Mouse (Mus musculus) macrophage (primary cell): ENCODE data around the gene Gm4969. TPM values are rescaled to one million over a fixed set of nuclear protein-coding genes. Genes with fewer than 3 reads are reported as not detected.

Experiments used
- H3K27ac ChIP-seq: fragments of 350-480 bp; formaldehyde crosslinking; 2 replicates; pipeline ENCODE4 v1.9.0; 2021
- H3K36me3 ChIP-seq: fragments of 350-480 bp; formaldehyde crosslinking; 2 replicates; pipeline ENCODE4 v1.9.0; 2021; ENCODE audit errors: inconsistent target
- H3K4me3 ChIP-seq: fragments of 350-480 bp; formaldehyde crosslinking; 2 replicates; pipeline ENCODE4 v1.9.0; 2021; ENCODE audit errors: inconsistent target
- H3K79me2 ChIP-seq: fragments of 350-480 bp; formaldehyde crosslinking; 2 replicates; pipeline ENCODE4 v1.9.0; 2021; ENCODE audit errors: inconsistent target
- WGBS: methylation state at CpG from one replicate; pipeline ENCODE4 v1.1.7; 2026; ENCODE audit warnings: inconsistent platforms; ENCODE audit not compliant: missing documents; 5-methylcytosine and 5-hydroxymethylcytosine counted together
- polyA plus RNA-seq: library from polyadenylated mRNA; stranded (reverse); fragments of 250-400 nt; gene quantifications from 3 replicates; pipeline ENCODE4 v1.2.4, GENCODE M21; 2018; ENCODE audit warnings: inconsistent platforms

The Gm4969 gene
- polyA plus RNA-seq, 1 experiment from 2014 or later: not detected

DNA sequence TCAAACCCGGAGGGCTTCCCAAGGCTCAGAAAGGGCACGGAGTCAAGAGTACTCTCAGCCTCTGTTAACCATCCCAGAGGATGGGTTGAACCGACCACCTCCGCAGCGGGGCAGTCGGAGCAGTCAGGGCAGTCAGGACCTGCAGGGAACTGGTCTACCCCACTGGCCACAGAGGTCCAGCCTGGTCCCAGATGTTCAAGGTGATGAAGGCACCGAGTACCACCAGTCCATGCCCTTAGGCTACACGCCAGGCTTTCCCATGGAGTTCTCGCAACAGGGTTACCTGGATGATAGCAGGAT is 63.4 kb downstream of the Gm4969 start:
- no peak overlapping the region for H3K4me3 ChIP-seq
- H3K36me3 ChIP-seq: peaks cover 27% of the 10 kb centered on the region
- WGBS: 90% methylated on average over 9 of the region's 9 CpGs

DNA sequence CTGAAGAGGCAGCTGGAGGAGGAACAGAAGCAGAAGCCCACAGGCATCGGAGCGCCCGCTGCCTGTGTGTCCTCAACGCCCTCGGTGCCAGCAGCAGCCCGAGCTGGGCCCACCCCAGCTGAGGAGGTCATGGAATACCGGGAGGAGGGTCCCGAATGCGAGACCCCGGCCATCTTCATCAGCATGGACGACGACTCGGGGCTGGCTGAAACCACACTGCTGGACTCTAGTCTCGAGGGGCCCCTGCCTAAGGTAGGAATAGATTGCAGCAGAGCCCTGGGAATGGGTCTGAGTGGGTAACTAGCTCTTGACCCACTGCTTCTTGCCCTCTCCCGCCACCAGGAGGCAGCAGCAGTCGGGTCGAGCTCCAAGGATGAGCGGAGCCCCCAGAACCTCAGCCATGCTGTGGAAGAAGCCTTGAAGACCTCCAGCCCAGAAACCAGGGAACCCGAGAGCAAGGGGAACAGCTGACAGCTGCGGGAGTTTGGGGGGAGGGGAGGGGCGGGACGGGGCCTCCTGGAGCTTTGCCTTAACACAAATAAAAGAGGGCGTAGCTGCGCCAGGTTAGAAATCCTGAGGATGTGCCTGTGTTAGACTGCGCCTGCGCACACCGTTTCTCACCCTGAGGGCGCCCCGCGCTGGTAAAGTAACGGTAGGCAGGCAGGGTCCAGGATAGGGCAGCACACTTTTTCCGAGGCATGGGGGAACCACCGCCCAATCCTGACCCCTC is 64.0 kb downstream of the Gm4969 start, which contains the start of gene Rsph6a:
TSS of gene Rsph6a (plus strand) at position 644 of the 730 bp plus-strand sequence.
- Histone ChIP-seq H3K27ac (no peak within 1 kb of the TSS), H3K4me3 (no peak within 1 kb of the TSS), H3K79me2 (no peaks in the 10 kb centered on the region), H3K36me3 (peaks cover 33% of the 10 kb centered on the region)
- 84% methylated on average over 33 of the region's 33 CpGs for WGBS

More for the DNA sequence above, 63.4 kb downstream of the Gm4969 start:
- no peaks in the 10 kb centered on the region for H3K79me2 ChIP-seq
- H3K27ac ChIP-seq: no peak overlapping the region

DNA sequence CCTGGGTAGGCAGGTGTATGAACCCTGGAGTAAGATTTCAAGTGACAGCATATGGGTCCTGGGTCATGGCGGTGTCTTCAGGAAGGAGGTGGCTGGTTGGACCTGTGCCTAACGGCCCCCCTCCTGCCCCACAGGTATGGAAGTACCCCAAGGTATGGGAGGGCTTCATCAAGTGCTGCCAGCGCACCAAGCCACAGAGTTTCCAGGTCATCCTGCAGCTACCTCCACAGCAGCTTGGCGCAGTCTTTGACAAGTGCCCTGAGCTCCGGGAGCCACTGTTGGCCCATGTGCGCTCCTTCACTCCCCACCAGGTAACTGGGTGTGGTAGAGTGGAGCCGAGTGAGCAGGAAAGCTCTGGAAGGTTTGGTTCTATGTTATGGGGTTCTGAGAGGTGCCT is 65.0 kb downstream of the Gm4969 start:
- WGBS: 97% methylated on average over 7 of the region's 7 CpGs
- Histone ChIP-seq H3K27ac (no peak overlapping the region), H3K79me2 (no peaks in the 10 kb centered on the region), H3K4me3 (no peak overlapping the region), H3K36me3 (peaks cover 42% of the 10 kb centered on the region)

DNA sequence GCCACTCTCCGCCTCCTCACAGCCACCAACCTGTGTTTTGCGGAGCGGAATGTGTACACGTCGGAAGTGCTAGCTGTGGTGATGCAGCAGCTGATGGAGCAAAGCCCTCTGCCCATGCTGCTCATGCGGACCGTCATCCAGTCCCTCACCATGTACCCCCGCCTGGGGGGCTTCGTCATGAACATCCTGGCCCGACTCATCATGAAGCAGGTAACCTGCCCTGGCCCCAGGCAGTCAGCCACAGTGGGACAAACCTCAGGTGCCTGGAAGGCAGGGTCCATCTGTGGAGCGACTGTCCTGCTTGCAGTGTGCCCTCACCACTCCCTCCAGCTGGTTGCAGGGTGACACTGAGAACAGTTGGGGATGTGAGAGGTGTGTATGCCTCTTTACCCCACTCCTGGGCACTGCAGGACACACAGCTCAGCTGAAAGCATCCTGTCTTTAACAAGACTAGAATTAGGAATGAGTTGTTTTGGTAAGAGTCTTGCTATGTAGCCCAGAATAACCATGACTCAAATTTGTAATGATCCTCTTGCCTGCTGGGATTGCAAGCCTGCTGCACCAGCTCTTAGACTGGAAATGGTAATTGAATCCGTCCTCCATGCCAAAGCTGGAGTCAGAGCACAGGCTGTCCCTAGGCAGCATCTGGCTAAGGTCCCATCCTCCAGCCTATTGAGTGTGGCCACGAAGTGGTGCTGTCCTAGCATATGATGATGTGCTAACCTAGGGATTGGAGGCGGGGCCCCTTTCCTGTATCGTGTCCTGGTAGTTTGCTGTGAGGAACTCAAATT is 65.6 kb downstream of the Gm4969 start:
- Histone ChIP-seq H3K79me2 (no peaks in the 10 kb centered on the region), H3K4me3 (no peak overlapping the region), H3K36me3 (peaks cover 48% of the 10 kb centered on the region), H3K27ac (no peak overlapping the region)
- WGBS: 93% methylated on average over 15 of the region's 15 CpGs

DNA sequence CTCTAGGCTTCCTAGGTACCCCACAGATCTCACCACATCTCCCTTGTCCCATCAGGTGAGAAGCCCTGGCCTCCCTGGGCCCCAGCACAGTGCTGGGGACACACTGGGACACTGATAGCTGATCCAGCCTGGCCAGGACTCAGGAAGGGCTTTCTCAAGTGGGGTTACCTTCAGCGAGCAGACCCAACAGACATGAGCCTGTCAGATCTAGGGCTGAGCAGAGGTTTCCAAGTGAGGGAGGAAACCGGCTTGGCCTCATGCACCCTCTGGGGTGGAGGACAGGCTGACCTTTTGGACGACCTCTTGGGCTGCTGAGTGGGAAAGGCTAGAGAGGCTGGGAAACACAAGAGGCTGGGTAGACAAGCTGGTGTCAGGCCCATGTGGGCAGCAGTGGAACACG is 67.0 kb downstream of the Gm4969 start:
- no peaks in the 10 kb centered on the region for H3K79me2 ChIP-seq
- WGBS: 86% methylated on average over 4 of the region's 4 CpGs
- H3K36me3 ChIP-seq: peaks cover 62% of the 10 kb centered on the region
- no peak overlapping the region for H3K27ac ChIP-seq
- no peak overlapping the region for H3K4me3 ChIP-seq

DNA sequence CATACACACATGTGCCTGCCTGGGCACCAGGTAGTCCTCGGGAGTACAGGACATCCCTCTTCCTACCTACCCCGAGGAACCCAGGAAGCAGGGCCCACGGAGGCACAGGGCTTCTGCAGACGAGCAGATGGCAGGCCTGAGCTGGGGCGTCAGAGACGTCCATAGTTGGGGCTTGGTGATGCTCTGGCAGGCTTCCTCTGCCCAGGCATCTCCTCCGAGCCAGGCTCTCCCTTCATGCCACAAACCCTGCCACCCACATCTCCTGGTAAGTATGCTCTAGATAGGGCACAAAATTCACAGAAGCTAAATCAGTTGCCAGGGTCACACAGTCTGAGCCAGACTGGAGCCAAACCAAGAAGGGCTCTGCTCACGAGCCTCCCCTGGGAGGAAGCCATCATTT is 68.0 kb downstream of the Gm4969 start:
- H3K79me2 ChIP-seq: no peaks in the 10 kb centered on the region
- H3K36me3 ChIP-seq: peaks cover 72% of the 10 kb centered on the region
- no peak overlapping the region for H3K4me3 ChIP-seq
- H3K27ac ChIP-seq: no peak overlapping the region
- 83% methylated on average over 7 of the region's 8 CpGs for WGBS

DNA sequence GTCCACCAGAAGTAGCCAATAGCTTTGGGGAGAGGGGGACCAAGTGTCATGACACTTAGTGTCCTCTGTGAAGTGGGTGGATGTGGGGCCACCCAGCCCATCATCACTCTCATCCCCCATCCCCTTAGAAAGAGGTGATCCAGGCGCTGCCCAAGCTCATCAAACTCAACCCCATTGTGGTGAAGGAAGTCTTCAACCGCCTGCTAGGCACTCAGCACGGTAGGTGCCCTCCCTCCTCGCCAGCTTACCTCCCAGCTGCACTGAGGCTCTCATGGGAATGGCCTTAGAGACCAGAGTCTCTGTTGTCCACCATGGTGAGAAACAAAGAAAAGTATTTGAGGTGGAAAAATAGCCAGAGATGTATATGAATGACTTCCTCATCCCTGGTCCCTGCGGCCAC is 68.9 kb downstream of the Gm4969 start:
- peaks cover 81% of the 10 kb centered on the region for H3K36me3 ChIP-seq

More for the DNA sequence above, 68.9 kb downstream of the Gm4969 start:
- Histone ChIP-seq H3K27ac (no peak overlapping the region), H3K79me2 (no peaks in the 10 kb centered on the region), H3K4me3 (no peak overlapping the region)
- 87% methylated on average over 4 of the region's 5 CpGs for WGBS

Other genes starting within 250 kb of the Gm4969 start
- 1.3 to 1.4 TPM in 2 of 3 replicates, not detected in the other for gene Pglyrp1, start 247.0 kb downstream of the Gm4969 start, polyA plus RNA-seq
- 4.1 to 8.9 TPM (median 8.4 TPM) in 3 replicates for gene Ccdc61, start 208.0 kb downstream of the Gm4969 start, polyA plus RNA-seq
- 0.01 TPM in 1 of 3 replicates, not detected in the others for gene Nova2, start 192.5 kb downstream of the Gm4969 start, polyA plus RNA-seq
- not detected in 3 replicates for gene Nanos2, start 131.0 kb downstream of the Gm4969 start, polyA plus RNA-seq
- 0.25 to 0.49 TPM (median 0.46 TPM) in 3 replicates for gene Mypop, start 127.1 kb downstream of the Gm4969 start, polyA plus RNA-seq
- gene Irf2bp1, start 114.3 kb downstream of the Gm4969 start, polyA plus RNA-seq: 7.1 to 12.7 TPM (median 12.6 TPM) in 3 replicates
- gene Foxa3, start 94.8 kb downstream of the Gm4969 start, polyA plus RNA-seq: not detected in 3 replicates
- gene Sympk, start 94.0 kb downstream of the Gm4969 start, polyA plus RNA-seq: 34.2 to 90.4 TPM (median 59.0 TPM) in 3 replicates
- gene Rsph6a, start 63.7 kb downstream of the Gm4969 start, polyA plus RNA-seq: not detected in 3 replicates
- gene Dmwd, start 42.1 kb downstream of the Gm4969 start, polyA plus RNA-seq: 0.19 to 12.9 TPM (median 0.32 TPM) in 3 replicates
- 0.66 to 30.4 TPM (median 0.95 TPM) in 3 replicates for gene Dmpk, start 34.5 kb downstream of the Gm4969 start, polyA plus RNA-seq
- 0.22 to 0.68 TPM (median 0.24 TPM) in 3 replicates for gene Six5, start 23.8 kb downstream of the Gm4969 start, polyA plus RNA-seq
- gene Fbxo46, start 1.5 kb upstream of the Gm4969 start, polyA plus RNA-seq: 3.8 to 6.0 TPM (median 4.4 TPM) in 3 replicates
- gene Qpctl, start 30.9 kb upstream of the Gm4969 start, polyA plus RNA-seq: 9.0 to 15.2 TPM (median 12.0 TPM) in 3 replicates
- gene Snrpd2, start 31.4 kb upstream of the Gm4969 start, polyA plus RNA-seq: 19.9 to 46.5 TPM (median 29.5 TPM) in 3 replicates
- not detected in 3 replicates for gene Gipr, start 47.8 kb upstream of the Gm4969 start, polyA plus RNA-seq
- 14.8 to 23.5 TPM (median 15.4 TPM) in 3 replicates for gene Eml2, start 58.1 kb upstream of the Gm4969 start, polyA plus RNA-seq
- gene Gpr4, start 94.2 kb upstream of the Gm4969 start, polyA plus RNA-seq: 0.09 TPM in 1 of 3 replicates, not detected in the others
- 17.8 to 20.2 TPM (median 18.5 TPM) in 3 replicates for gene Opa3, start 110.0 kb upstream of the Gm4969 start, polyA plus RNA-seq
- 29.1 to 79.7 TPM (median 69.5 TPM) in 3 replicates for gene Vasp, start 153.4 kb upstream of the Gm4969 start, polyA plus RNA-seq
- gene Ppm1n, start 161.7 kb upstream of the Gm4969 start, polyA plus RNA-seq: 0.38 TPM in 1 of 3 replicates, not detected in the others
- gene Rtn2, start 164.3 kb upstream of the Gm4969 start, polyA plus RNA-seq: 0.09 to 0.52 TPM (median 0.32 TPM) in 3 replicates
- 0.74 to 2.0 TPM (median 1.2 TPM) in 3 replicates for gene Fosb, start 191.7 kb upstream of the Gm4969 start, polyA plus RNA-seq
- 16.4 to 18.9 TPM (median 16.8 TPM) in 3 replicates for gene Ercc1, start 226.4 kb upstream of the Gm4969 start, polyA plus RNA-seq
- gene Cd3eap, start 241.1 kb upstream of the Gm4969 start, polyA plus RNA-seq: 12.4 to 20.7 TPM (median 20.5 TPM) in 3 replicates
- gene Ppp1r13l, start 241.4 kb upstream of the Gm4969 start, polyA plus RNA-seq: 2.8 to 2.9 TPM (median 2.8 TPM) in 3 replicates